Mouse (Mus musculus) urinary bladder, postnatal 0 days (tissue): ENCODE data around the gene Lgalsl. TPM values are rescaled to one million over a fixed set of nuclear protein-coding genes. Genes with fewer than 3 reads are reported as not detected.

ENCODE experiments used
- polyA plus RNA-seq: library from polyadenylated mRNA; unstranded; fragments of >200 nt; fragmentation: Nextera tagmentation; extraction: Ambion mirVana; gene quantifications from 2 replicates; pipeline ENCODE4 v1.2.1, GENCODE M21; 2015

Gene Lgalsl
- 26.1 and 35.9 TPM in 2 replicates for polyA plus RNA-seq

GRCm38 (mm10) chr11:20830686-20831505, at the start of gene Lgalsl:
TSS of gene Lgalsl (minus strand) at chr11:20831056.

Other genes starting within 250 kb of the Lgalsl start
- gene Aftph, start 89.5 kb downstream of the Lgalsl start, polyA plus RNA-seq, result 15.4 and 15.5 TPM in 2 replicates